Mouse (Mus musculus) bone marrow macrophage, adult 2 months (primary cell): ENCODE data around the gene Trim38. TPM values are rescaled to one million over a fixed set of nuclear protein-coding genes. Genes with fewer than 3 reads are reported as not detected.

Experiments used
- H3K27ac ChIP-seq: 2 replicates; pipeline ENCODE4 v1.5.1; 2012; ENCODE audit warnings: low read depth, low read length; ENCODE audit not compliant: insufficient read depth
- H3K4me1 ChIP-seq: 2 replicates; pipeline ENCODE4 v1.6.1; 2012; ENCODE audit warnings: low read length; ENCODE audit not compliant: control insufficient read depth, insufficient read depth
- H3K4me3 ChIP-seq: 2 replicates; pipeline ENCODE4 v1.5.1; 2012; ENCODE audit warnings: mild to moderate bottlenecking, low read length, moderate library complexity; ENCODE audit not compliant: insufficient read depth
- CTCF ChIP-seq: IDR thresholded peaks from 2 replicates; pipeline ENCODE4 v1.5.1; 2012; ENCODE audit warnings: low read depth, mild to moderate bottlenecking, low read length, moderate library complexity
- POLR2A ChIP-seq: IDR thresholded peaks from 2 replicates; pipeline ENCODE4 v1.6.1; 2012; ENCODE audit warnings: mild to moderate bottlenecking, low read depth, low read length, borderline replicate concordance
- polyA plus RNA-seq: library from polyadenylated mRNA; stranded (reverse); fragments of >200 nt; gene quantifications from 2 replicates; pipeline ENCODE4 v1.2.4, GENCODE M21; 2012; ENCODE audit not compliant: missing spikeins, insufficient read depth, insufficient read length

Gene Trim38
- polyA plus RNA-seq, 1 experiment: not detected

GRCm38 (mm10) chr13:23836630-23837029 lies 66.9 kb downstream of the Trim38 start:
- no peak overlapping the region for H3K4me3 ChIP-seq
- H3K4me1 ChIP-seq: no peaks in the 10 kb centered on the region
- TF ChIP-seq CTCF: no peak
- TF ChIP-seq POLR2A: no peak
- H3K27ac ChIP-seq: no peak overlapping the region

DNA sequence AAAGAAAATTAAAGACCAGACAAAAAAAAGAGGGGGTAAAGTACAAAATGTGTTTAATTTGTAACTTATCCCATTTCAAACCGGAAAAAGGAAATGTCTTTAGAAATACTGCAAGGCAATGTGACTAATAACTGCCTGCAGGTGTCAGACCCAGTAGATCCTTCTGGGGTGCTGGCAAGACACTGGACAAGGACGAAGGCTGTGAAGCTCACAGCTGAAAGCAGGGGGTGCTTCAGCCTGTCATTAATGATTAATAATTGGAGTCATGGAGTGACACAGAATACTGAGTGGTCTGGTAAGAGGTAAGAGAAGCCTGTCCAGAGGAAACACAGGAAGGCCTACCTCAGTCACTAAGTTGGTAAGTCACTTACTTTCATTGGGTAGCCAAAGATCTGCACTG lies 69.6 kb downstream of the Trim38 start, which contains the start of gene Slc17a3:
TSS of gene Slc17a3 (plus strand) at position 127 of the 400 bp plus-strand sequence.
- H3K4me3 ChIP-seq: no peak within 1 kb of the TSS
- H3K27ac ChIP-seq: no peak within 1 kb of the TSS
- H3K4me1 ChIP-seq: no peaks in the 10 kb centered on the region
- TF ChIP-seq CTCF (no peak), POLR2A (no peak)

Other genes with a start within 250 kb of the Trim38 start
- 2.5 and 3.1 TPM in 2 replicates for gene Hist1h4h, start 238.9 kb upstream of the Trim38 start, polyA plus RNA-seq
- gene Hist1h2af, start 236.0 kb upstream of the Trim38 start, polyA plus RNA-seq: 42.5 and 76.9 TPM in 2 replicates
- not detected in 2 replicates for gene Hist1h3g, start 234.5 kb upstream of the Trim38 start, polyA plus RNA-seq
- gene Hist1h2bh, start 226.5 kb upstream of the Trim38 start, polyA plus RNA-seq: 0.71 and 0.97 TPM in 2 replicates
- 0.80 TPM in 1 of 2 replicates, not detected in the other for gene Hist1h3f, start 225.9 kb upstream of the Trim38 start, polyA plus RNA-seq
- gene Hist1h4f, start 218.3 kb upstream of the Trim38 start, polyA plus RNA-seq: 4.7 TPM in 1 of 2 replicates, not detected in the other
- 0.11 and 0.39 TPM in 2 replicates for gene Hist1h1d, start 216.7 kb upstream of the Trim38 start, polyA plus RNA-seq
- gene Hist1h3e, start 207.5 kb upstream of the Trim38 start, polyA plus RNA-seq: 1.5 and 3.6 TPM in 2 replicates
- 1.7 TPM in 1 of 2 replicates, not detected in the other for gene Hist1h2ae, start 198.7 kb upstream of the Trim38 start, polyA plus RNA-seq
- 9.8 and 11.9 TPM in 2 replicates for gene Hist1h2bg, start 198.5 kb upstream of the Trim38 start, polyA plus RNA-seq
- gene Hist1h2bf, start 195.7 kb upstream of the Trim38 start, polyA plus RNA-seq: 3.8 and 7.9 TPM in 2 replicates
- not detected in 2 replicates for gene Hist1h2ad, start 195.5 kb upstream of the Trim38 start, polyA plus RNA-seq
- 2.3 and 3.2 TPM in 2 replicates for gene Hist1h3d, start 194.2 kb upstream of the Trim38 start, polyA plus RNA-seq
- 1.6 and 2.5 TPM in 2 replicates for gene Hist1h4d, start 188.3 kb upstream of the Trim38 start, polyA plus RNA-seq
- 0.86 and 2.1 TPM in 2 replicates for gene Hist1h2be, start 148.8 kb upstream of the Trim38 start, polyA plus RNA-seq
- 2.6 TPM in 2 replicates for gene Hist1h1e, start 147.4 kb upstream of the Trim38 start, polyA plus RNA-seq
- gene Hist1h2ac, start 86.0 kb upstream of the Trim38 start, polyA plus RNA-seq: 0.35 and 0.40 TPM in 2 replicates
- gene Hist1h2bc, start 85.7 kb upstream of the Trim38 start, polyA plus RNA-seq: 55.8 and 61.9 TPM in 2 replicates
- 0.62 TPM in 1 of 2 replicates, not detected in the other for gene Hist1h1t, start 74.1 kb upstream of the Trim38 start, polyA plus RNA-seq
- gene Hist1h4c, start 71.5 kb upstream of the Trim38 start, polyA plus RNA-seq: not detected in 2 replicates
- 95.3 and 104 TPM in 2 replicates for gene Hfe, start 59.1 kb upstream of the Trim38 start, polyA plus RNA-seq
- 75.5 and 80.8 TPM in 2 replicates for gene Hist1h1c, start 31.1 kb upstream of the Trim38 start, polyA plus RNA-seq
- 1.2 TPM in 1 of 2 replicates, not detected in the other for gene Hist1h3c, start 24.3 kb upstream of the Trim38 start, polyA plus RNA-seq
- gene Hist1h2bb, start 23.2 kb upstream of the Trim38 start, polyA plus RNA-seq: 1.3 TPM in 1 of 2 replicates, not detected in the other
- gene Hist1h2ab, start 18.8 kb upstream of the Trim38 start, polyA plus RNA-seq: 4.3 and 8.4 TPM in 2 replicates
- gene Hist1h3b, start 17.6 kb upstream of the Trim38 start, polyA plus RNA-seq: 2.1 and 4.8 TPM in 2 replicates
- gene Hist1h4b, start 12.9 kb upstream of the Trim38 start, polyA plus RNA-seq: 4.5 and 5.1 TPM in 2 replicates
- gene Hist1h4a, start 8.7 kb upstream of the Trim38 start, polyA plus RNA-seq: not detected in 2 replicates
- not detected in 2 replicates for gene Hist1h3a, start 7.5 kb upstream of the Trim38 start, polyA plus RNA-seq
- gene Hist1h1a, start 6.2 kb upstream of the Trim38 start, polyA plus RNA-seq: not detected in 2 replicates
- not detected in 2 replicates for gene Slc17a2, start 37.1 kb downstream of the Trim38 start, polyA plus RNA-seq
- not detected in 2 replicates for gene Slc17a3, start 69.5 kb downstream of the Trim38 start, polyA plus RNA-seq
- not detected in 2 replicates for gene Slc17a1, start 97.8 kb downstream of the Trim38 start, polyA plus RNA-seq
- gene Slc17a4, start 145.1 kb downstream of the Trim38 start, polyA plus RNA-seq: not detected in 2 replicates
- gene Hist1h2ba, start 164.2 kb downstream of the Trim38 start, polyA plus RNA-seq: not detected in 2 replicates
- gene Hist1h2aa, start 164.5 kb downstream of the Trim38 start, polyA plus RNA-seq: not detected in 2 replicates
- gene Scgn, start 221.3 kb downstream of the Trim38 start, polyA plus RNA-seq: not detected in 2 replicates